Mouse (Mus musculus): ENCODE measurements around the gene Krtap2-4.

GRCm38 (mm10) chr11:99644351-99644750 is 29.7 kb upstream of the Krtap2-4 start:
- TF ChIP-seq POLR2A (IDR thresholded peaks at IDR 0.05; ENCODE audit: low read depth, low read length): no peak
- TF ChIP-seq CTCF (IDR thresholded peaks at IDR 0.05; ENCODE audit: extremely low read depth, insufficient read length, insufficient replicate concordance, low read depth, low read length): no peak
